Mouse (Mus musculus) kidney, embryonic 16.5 days (tissue): ENCODE data around the gene Nell2. TPM values are rescaled to one million over a fixed set of nuclear protein-coding genes. Genes with fewer than 3 reads are reported as not detected.

ENCODE experiments used
- ATAC-seq: fragments of 200-750 bp; cut with Nextera tagmentation; 2 replicates; pipeline ENCODE4 v1.8.0; 2017; ENCODE audit warnings: moderate TSS enrichment; ENCODE audit not compliant: low FRiP score, low TSS enrichment
- H3K27ac ChIP-seq: fragments of 300-500 bp; sonication (generic); 2 replicates; pipeline ENCODE4 v1.5.1; 2014; ENCODE audit warnings: low read length
- H3K27me3 ChIP-seq: fragments of 300-500 bp; sonication (generic); 2 replicates; pipeline ENCODE4 v1.6.1; 2014; ENCODE audit warnings: low read length, control low read depth, mixed read lengths; ENCODE audit not compliant: insufficient read depth
- H3K36me3 ChIP-seq: fragments of 300-500 bp; sonication (generic); 2 replicates; pipeline ENCODE4 v1.6.1; 2014; ENCODE audit warnings: low read length, control low read depth, mixed read lengths; ENCODE audit not compliant: insufficient read depth
- H3K4me1 ChIP-seq: fragments of 300-500 bp; sonication (generic); 2 replicates; pipeline ENCODE4 v1.6.1; 2014; ENCODE audit warnings: low read length, control low read depth, mixed read lengths; ENCODE audit not compliant: insufficient read depth
- H3K4me2 ChIP-seq: fragments of 300-500 bp; sonication (generic); replicated peaks from 2 replicates; pipeline ENCODE4 v1.6.1; 2014; ENCODE audit warnings: low read depth, low read length
- H3K4me3 ChIP-seq: fragments of 300-500 bp; sonication (generic); 2 replicates; pipeline ENCODE4 v1.5.1; 2014; ENCODE audit warnings: mild to moderate bottlenecking, low read length
- H3K9ac ChIP-seq: fragments of 300-500 bp; sonication (generic); replicated peaks from 2 replicates; pipeline ENCODE4 v1.6.1; 2014; ENCODE audit warnings: low read length
- H3K9me3 ChIP-seq: fragments of 300-500 bp; sonication (generic); 2 replicates; pipeline ENCODE4 v1.6.1; 2016; ENCODE audit warnings: low read length, control low read depth
- WGBS: fragments of 180-500 bp; shearing (Covaris S2); extraction: QIAGEN DNeasy Blood & Tissue Kit; methylation state at CpG from one replicate; pipeline ENCODE4 v1.1.7; 2014; 5-methylcytosine and 5-hydroxymethylcytosine counted together
- polyA plus RNA-seq: library from polyadenylated mRNA; unstranded; fragments of >200 nt; fragmentation: Nextera tagmentation; extraction: Ambion mirVana; gene quantifications from 2 replicates; pipeline ENCODE4 v1.2.1, GENCODE M21; 2015

Gene Nell2
- 12.3 and 13.6 TPM in 2 replicates for polyA plus RNA-seq

DNA sequence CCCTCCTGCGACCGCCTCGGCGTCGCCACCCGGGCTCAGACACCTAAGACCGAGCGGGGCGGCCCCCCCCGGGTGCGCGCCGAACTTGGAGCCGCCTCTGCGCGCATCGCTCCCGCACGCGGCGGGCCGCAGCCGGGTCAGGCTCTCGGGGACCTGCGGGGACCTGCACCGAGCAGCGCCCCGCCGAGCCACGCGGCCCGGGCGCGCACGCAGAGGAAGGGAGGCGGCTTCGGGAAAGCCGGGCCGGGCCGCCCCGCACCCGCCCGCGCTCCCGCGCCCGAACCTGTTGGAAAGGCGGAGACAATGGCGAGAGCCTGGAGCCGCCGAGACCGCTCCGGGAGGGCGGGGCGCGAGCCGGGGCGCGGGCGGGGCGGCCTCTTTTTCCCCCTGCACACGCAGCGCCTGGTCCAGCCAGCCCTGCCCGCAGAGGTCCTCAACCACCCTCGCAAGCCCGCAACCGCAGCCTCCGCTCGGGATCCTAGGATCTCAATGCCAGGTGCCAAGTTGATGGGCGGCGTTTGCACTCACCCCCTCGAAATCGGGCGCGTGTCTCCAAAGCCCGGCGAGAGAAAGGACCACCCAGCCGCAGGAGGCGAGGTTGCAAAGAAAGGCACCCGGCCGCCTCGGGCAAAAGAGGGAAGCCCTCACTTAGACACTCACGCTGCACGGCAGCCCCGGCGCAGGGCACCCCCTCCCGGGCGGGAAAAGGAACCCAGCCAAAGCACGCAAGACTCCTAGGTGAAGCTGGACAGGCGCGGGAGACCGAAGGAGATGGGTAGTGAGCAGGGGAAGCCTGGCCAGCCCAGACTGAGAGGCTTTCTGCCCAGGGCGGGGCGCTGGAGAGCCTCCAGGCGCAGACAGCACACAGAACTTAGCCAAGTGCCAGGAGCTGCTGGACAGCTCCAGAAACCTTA, at the start of gene Nell2:
TSS of gene Nell2 (minus strand) at position 612 of the 914 bp plus-strand sequence.
- ATAC-seq = peak; percentile 92
- no peaks in the 10 kb centered on the region for H3K36me3 ChIP-seq
- peaks cover 11% of the 10 kb centered on the region for H3K4me1 ChIP-seq
- H3K9ac ChIP-seq = peak within 1 kb of the TSS; percentile 55
- WGBS = under 1% methylated on average over 67 of the region's 95 CpGs
- peaks cover 29% of the 10 kb centered on the region for H3K27me3 ChIP-seq
- peak within 1 kb of the TSS; percentile 60 for H3K4me3 ChIP-seq
- H3K4me2 ChIP-seq = peak within 1 kb of the TSS; percentile 99
- no peak within 1 kb of the TSS for H3K27ac ChIP-seq
- H3K9me3 ChIP-seq = no peaks in the 10 kb centered on the region

DNA sequence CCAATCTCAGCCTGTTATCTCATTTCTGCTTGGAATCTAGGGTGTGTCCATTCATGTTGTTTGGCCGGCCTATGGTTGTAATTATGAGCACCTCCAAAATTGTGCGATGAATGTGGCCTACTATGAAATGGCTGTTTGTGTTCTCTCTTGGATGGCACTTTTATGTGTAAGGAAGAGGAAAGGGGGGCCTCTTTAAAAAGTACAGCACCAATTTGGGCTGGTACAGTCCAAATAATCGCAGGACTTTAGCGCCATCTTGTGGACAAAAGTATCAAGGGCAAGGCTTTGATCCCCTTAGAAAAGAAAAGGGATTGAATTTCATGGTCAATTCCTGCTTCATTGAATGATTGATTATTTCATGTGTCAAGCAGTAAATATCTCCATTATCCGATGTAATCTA, 46.3 kb upstream of the Nell2 start:
- Histone ChIP-seq H3K9ac (no peak overlapping the region), H3K27ac (no peak overlapping the region), H3K36me3 (no peaks in the 10 kb centered on the region), H3K4me2 (no peak overlapping the region), H3K4me3 (no peak overlapping the region), H3K27me3 (no peaks in the 10 kb centered on the region), H3K9me3 (peaks cover 4% of the 10 kb centered on the region; the same call in 1 of the 2 replicates), H3K4me1 (no peaks in the 10 kb centered on the region)
- 16% methylated on average over 5 of the region's 5 CpGs for WGBS
- ATAC-seq = no peak

DNA sequence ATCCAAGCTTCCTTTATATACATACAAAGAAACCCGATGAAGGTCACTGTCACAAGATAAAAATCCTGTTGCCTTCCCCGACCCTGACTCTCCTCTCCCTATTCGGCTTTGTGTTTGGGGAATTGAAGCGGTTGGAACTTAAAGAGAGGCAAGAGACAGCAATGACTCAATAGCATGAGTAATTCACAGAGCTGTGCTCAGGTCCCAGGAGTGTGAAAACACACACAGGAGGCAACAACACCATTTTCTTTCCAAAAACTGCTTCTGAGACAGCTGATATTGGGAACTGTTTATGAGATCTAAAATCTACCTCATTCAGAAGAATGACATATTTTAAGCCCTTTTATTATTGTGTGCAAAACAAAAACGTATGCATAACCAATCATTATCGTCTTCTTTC, 41.2 kb upstream of the Nell2 start:
- Histone ChIP-seq H3K36me3 (no peaks in the 10 kb centered on the region), H3K27me3 (no peaks in the 10 kb centered on the region), H3K4me1 (no peaks in the 10 kb centered on the region), H3K27ac (no peak overlapping the region), H3K4me3 (no peak overlapping the region), H3K9ac (no peak overlapping the region), H3K9me3 (peaks cover 4% of the 10 kb centered on the region; the same call in 1 of the 2 replicates), H3K4me2 (no peak overlapping the region)
- no peak for ATAC-seq
- 83% methylated on average over 6 of the region's 6 CpGs for WGBS

DNA sequence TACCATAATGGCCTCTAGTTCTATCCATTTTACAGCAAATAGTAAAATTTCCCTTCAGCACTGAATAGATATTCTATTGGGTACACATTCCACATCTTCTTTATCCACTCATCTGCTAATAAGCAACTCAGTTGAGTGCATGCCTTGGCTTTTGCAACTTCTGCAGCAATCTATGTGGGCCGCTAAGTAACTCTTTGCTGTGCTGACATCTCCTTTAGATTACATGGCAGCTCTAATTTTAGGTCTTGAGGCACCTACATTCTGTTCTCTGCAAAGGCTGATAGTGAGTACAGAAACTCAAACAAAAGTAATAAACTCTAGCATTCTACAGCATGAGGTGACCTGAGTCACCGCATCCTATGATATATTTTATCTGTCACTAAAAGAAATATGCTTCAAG, 36.8 kb upstream of the Nell2 start:
- ATAC-seq = no peak
- 96% methylated on average over 2 of the region's 2 CpGs for WGBS
- no peak overlapping the region for H3K4me2 ChIP-seq
- H3K27me3 ChIP-seq = no peaks in the 10 kb centered on the region
- H3K4me3 ChIP-seq = no peak overlapping the region
- no peaks in the 10 kb centered on the region for H3K36me3 ChIP-seq
- H3K27ac ChIP-seq = no peak overlapping the region
- no peaks in the 10 kb centered on the region for H3K9me3 ChIP-seq
- no peak overlapping the region for H3K9ac ChIP-seq
- H3K4me1 ChIP-seq = no peaks in the 10 kb centered on the region

DNA sequence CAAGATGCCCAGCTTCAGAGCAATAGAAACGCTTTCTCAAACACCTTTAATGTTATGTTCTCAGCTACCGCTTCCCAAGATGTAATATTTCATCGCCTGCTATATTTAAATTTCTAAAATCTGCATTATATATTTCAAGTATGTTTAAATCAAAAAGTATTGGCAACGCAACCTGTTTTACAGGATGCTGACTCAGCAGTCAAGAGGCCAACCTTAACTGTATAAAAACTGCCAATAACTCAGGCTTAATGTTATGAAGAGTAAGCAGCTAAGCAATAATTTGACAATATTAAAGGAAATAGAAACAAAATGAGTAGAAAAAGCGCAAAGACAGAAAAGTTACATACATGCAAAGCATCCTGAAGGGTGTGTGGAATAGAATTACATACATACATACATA, 32.9 kb upstream of the Nell2 start:
- Histone ChIP-seq H3K9me3 (no peaks in the 10 kb centered on the region), H3K4me3 (no peak overlapping the region), H3K9ac (no peak overlapping the region), H3K36me3 (no peaks in the 10 kb centered on the region), H3K4me1 (no peaks in the 10 kb centered on the region), H3K4me2 (no peak overlapping the region), H3K27ac (no peak overlapping the region), H3K27me3 (no peaks in the 10 kb centered on the region)
- ATAC-seq = no peak
- 92% methylated on average over 5 of the region's 5 CpGs for WGBS

DNA sequence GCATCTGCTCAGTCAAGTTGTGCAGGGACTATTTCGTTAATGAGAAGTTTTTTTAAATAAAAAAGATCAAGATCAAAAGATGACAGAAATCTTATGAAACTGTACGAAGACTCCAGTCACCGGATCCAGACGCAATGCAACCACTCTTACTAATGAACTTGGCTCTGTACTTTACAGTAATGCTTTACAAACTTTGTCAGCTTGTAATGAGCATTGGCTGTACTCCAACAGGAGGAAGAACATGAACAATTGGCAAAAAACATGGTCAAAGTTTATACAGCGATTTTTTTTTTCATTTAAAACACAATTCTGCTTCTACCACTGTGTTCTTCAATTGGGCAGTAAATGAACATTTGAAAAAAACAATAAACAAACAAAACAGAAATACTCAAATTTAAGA, 21.7 kb upstream of the Nell2 start:
- Histone ChIP-seq H3K9ac (no peak overlapping the region), H3K9me3 (no peaks in the 10 kb centered on the region), H3K4me1 (no peaks in the 10 kb centered on the region), H3K4me3 (no peak overlapping the region), H3K27ac (no peak overlapping the region), H3K4me2 (no peak overlapping the region), H3K36me3 (no peaks in the 10 kb centered on the region), H3K27me3 (no peaks in the 10 kb centered on the region)
- WGBS = 81% methylated on average over 5 of the region's 5 CpGs
- no peak for ATAC-seq

DNA sequence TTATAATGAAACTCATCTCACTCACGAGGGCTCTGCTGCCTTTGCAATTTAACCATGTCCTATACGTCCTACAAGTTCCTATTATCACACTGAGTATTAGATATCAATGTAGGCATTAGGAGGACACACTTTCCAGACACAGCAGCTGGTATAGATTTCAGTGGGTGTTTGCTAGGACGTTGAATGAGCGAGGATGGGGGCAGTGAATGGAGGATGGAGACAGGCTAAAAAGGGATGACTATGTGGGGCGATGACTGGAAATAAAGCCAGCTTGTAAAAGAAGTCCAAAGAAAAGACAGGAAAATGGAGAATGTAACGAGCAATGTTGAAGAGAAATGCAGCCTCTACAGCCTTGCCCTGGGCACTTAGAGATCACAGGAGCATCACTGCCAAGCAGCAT, 14.3 kb upstream of the Nell2 start:
- Histone ChIP-seq H3K36me3 (no peaks in the 10 kb centered on the region), H3K9me3 (0 out of 2 replicates have a peak, but pooled peaks cover 3% of the 10 kb centered on the region), H3K9ac (no peak overlapping the region), H3K27ac (no peak overlapping the region), H3K4me2 (no peak overlapping the region), H3K4me1 (no peaks in the 10 kb centered on the region), H3K27me3 (no peaks in the 10 kb centered on the region), H3K4me3 (no peak overlapping the region)
- WGBS = 72% methylated on average over 6 of the region's 6 CpGs
- no peak for ATAC-seq

DNA sequence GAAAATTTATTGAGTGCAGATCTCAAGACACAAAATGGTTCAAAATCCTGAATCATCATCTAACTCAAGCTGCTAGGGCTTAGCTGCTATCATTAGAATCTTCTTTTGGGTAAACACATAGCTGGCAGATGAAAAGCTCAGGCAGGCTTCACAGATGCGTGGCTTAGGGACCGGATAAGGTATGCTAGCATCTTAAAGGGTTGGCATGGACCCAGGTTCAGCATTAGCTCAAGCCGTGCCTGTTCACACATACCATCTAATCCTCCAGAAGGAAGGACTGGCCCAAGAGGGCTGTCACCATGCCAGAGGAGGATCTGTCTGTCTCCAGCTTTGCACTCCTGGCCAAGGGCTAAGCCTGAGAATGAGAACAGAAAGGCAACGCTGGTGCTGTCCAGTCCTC, 8.4 kb upstream of the Nell2 start:
- no peak overlapping the region for H3K4me2 ChIP-seq
- H3K9me3 ChIP-seq = 0 out of 2 replicates have a peak, but pooled peaks cover 3% of the 10 kb centered on the region
- no peak for ATAC-seq
- H3K9ac ChIP-seq = no peak overlapping the region
- H3K27ac ChIP-seq = no peak overlapping the region
- no peaks in the 10 kb centered on the region for H3K36me3 ChIP-seq
- WGBS = 84% methylated on average over 4 of the region's 4 CpGs
- no peaks in the 10 kb centered on the region for H3K27me3 ChIP-seq
- H3K4me3 ChIP-seq = no peak overlapping the region
- H3K4me1 ChIP-seq = no peaks in the 10 kb centered on the region

DNA sequence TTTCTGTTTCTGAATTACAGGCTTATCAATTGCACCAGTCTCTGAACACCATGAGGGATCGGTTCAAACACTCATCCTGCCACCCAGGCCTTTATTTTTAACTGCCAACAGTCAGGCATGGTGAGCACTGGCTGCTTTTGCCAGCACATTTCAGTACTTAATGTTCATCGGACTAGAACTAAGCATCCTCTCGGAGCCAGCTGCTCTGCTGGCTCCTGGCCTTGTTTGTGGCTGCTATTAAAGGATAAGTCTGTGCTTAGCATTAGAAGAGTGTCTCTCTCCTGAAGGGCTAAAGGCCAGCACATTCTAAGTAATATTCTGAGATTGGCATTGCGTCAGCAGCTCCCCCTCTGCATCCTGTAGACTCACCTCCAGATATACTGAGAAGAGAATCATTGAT, 7.9 kb upstream of the Nell2 start:
- ATAC-seq = no peak
- Histone ChIP-seq H3K9me3 (0 out of 2 replicates have a peak, but pooled peaks cover 3% of the 10 kb centered on the region), H3K27ac (no peak overlapping the region), H3K4me2 (no peak overlapping the region), H3K4me3 (no peak overlapping the region), H3K4me1 (no peaks in the 10 kb centered on the region), H3K36me3 (no peaks in the 10 kb centered on the region), H3K9ac (no peak overlapping the region), H3K27me3 (no peaks in the 10 kb centered on the region)
- 64% methylated on average over 4 of the region's 4 CpGs for WGBS

DNA sequence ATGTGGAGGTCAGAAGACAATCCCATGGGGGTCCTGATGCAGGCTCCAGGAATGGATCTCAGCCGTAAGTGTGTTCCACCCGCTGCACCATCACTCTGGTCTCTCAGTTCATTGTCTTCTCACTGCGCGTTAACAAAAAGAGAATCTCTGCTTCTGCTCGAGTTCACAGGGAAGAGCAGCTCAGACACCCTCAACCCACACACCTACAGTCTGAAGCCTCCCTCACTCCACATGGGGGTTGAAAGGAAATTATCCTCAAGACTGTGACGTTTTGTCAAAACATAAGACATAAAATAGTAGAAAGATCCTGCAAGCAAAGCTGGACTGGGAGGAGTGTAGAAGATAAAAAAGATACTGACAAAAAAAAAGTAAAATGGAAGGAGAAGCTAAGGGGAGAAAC, 6.3 kb upstream of the Nell2 start:
- no peak for ATAC-seq

More for the DNA sequence above, 6.3 kb upstream of the Nell2 start:
- Histone ChIP-seq H3K9ac (no peak overlapping the region), H3K36me3 (no peaks in the 10 kb centered on the region), H3K27me3 (no peaks in the 10 kb centered on the region), H3K27ac (no peak overlapping the region), H3K9me3 (0 out of 2 replicates have a peak, but pooled peaks cover 3% of the 10 kb centered on the region), H3K4me1 (no peaks in the 10 kb centered on the region), H3K4me2 (no peak overlapping the region), H3K4me3 (no peak overlapping the region)
- WGBS = 81% methylated on average over 6 of the region's 6 CpGs
